Mouse (Mus musculus) forebrain, embryonic 12.5 days (tissue): ENCODE measurements at regions not wholly inside any gene's neighbourhood (a gene's known extent, or its start where the extent isn't known, plus 50 kb on each side); places are given as distances from the start of the nearest gene placed in this dataset.
A peak's percentile ranks its signal among the peaks of the same experiment; 100 is the strongest.

Experiments used
- ATAC-seq: fragments of 200-750 bp; cut with Nextera tagmentation; 2 replicates; pipeline ENCODE4 v1.8.0; 2017; ENCODE audit warnings: moderate TSS enrichment; ENCODE audit not compliant: low FRiP score
- H3K27ac ChIP-seq: fragments of 300-500 bp; sonication (generic); 2 replicates; pipeline ENCODE4 v1.5.1; 2016; ENCODE audit warnings: mild to moderate bottlenecking
- H3K27me3 ChIP-seq: fragments of 300-500 bp; sonication (generic); 2 replicates; pipeline ENCODE4 v1.6.1; 2016; ENCODE audit warnings: mild to moderate bottlenecking
- H3K36me3 ChIP-seq: fragments of 300-500 bp; sonication (generic); replicated peaks from 2 replicates; pipeline ENCODE4 v1.6.1; 2016; ENCODE audit warnings: mild to moderate bottlenecking
- H3K4me1 ChIP-seq: fragments of 300-500 bp; sonication (generic); 2 replicates; pipeline ENCODE4 v1.6.1; 2016
- H3K4me2 ChIP-seq: fragments of 300-500 bp; sonication (generic); 2 replicates; pipeline ENCODE4 v1.6.1; 2016; ENCODE audit warnings: mild to moderate bottlenecking, moderate library complexity
- H3K4me3 ChIP-seq: fragments of 300-500 bp; sonication (generic); replicated peaks from 2 replicates; pipeline ENCODE4 v1.5.1; 2016; ENCODE audit warnings: mild to moderate bottlenecking
- H3K9ac ChIP-seq: fragments of 300-500 bp; sonication (generic); 2 replicates; pipeline ENCODE4 v1.6.1; 2016; ENCODE audit warnings: mild to moderate bottlenecking
- H3K9me3 ChIP-seq: fragments of 300-500 bp; sonication (generic); 2 replicates; pipeline ENCODE4 v1.6.1; 2016
- WGBS: fragments of 180-500 bp; shearing (Covaris S2); methylation state at CpG from one replicate; pipeline ENCODE4 v1.1.7; 2016; 5-methylcytosine and 5-hydroxymethylcytosine counted together

- Histone ChIP-seq H3K36me3 (no peaks in the 10 kb centered on the region), H3K9me3 (no peaks in the 10 kb centered on the region), H3K4me1 (peaks cover 3% of the 10 kb centered on the region; the same call in 1 of the 2 replicates), H3K27me3 (peaks cover 14% of the 10 kb centered on the region; the same call in 1 of the 2 replicates), H3K4me3 (no peak overlapping the region), H3K9ac (no peak overlapping the region), H3K4me2 (no peak overlapping the region), H3K27ac (no peak overlapping the region)
- ATAC-seq, result no peak
- 79% methylated on average over 1 of the region's 1 CpGs for WGBS
Measured at GRCm38 (mm10) chr5:111968701-111969100, 235.0 kb downstream of the Gm26897 start.

- no peak for ATAC-seq
- WGBS, result 85% methylated on average over 3 of the region's 3 CpGs
- Histone ChIP-seq H3K36me3 (no peaks in the 10 kb centered on the region), H3K27me3 (peaks cover 14% of the 10 kb centered on the region; the same call in 1 of the 2 replicates), H3K4me2 (no peak overlapping the region), H3K4me3 (no peak overlapping the region), H3K27ac (no peak overlapping the region), H3K9me3 (peaks cover 7% of the 10 kb centered on the region), H3K9ac (no peak overlapping the region), H3K4me1 (peaks cover 10% of the 10 kb centered on the region)
Measured at GRCm38 (mm10) chr5:111971193-111971592, 237.5 kb downstream of the Gm26897 start.

- Histone ChIP-seq H3K36me3 (no peaks in the 10 kb centered on the region), H3K4me2 (no peak overlapping the region), H3K4me3 (no peak overlapping the region), H3K4me1 (peaks cover 10% of the 10 kb centered on the region), H3K9me3 (peaks cover 7% of the 10 kb centered on the region), H3K27ac (no peak overlapping the region), H3K27me3 (peaks cover 14% of the 10 kb centered on the region; the same call in 1 of the 2 replicates), H3K9ac (no peak overlapping the region)
- ATAC-seq, result no peak
- WGBS, result 78% methylated on average over 3 of the region's 3 CpGs
Measured at GRCm38 (mm10) chr5:111971952-111972351, 238.2 kb downstream of the Gm26897 start.

- Histone ChIP-seq H3K36me3 (no peaks in the 10 kb centered on the region), H3K27ac (peak overlapping the region; percentile 32; the same call in 1 of the 2 replicates), H3K4me3 (no peak overlapping the region), H3K4me2 (no peak overlapping the region), H3K27me3 (peaks cover 7% of the 10 kb centered on the region; the same call in 1 of the 2 replicates), H3K4me1 (peaks cover 7% of the 10 kb centered on the region; the same call in 1 of the 2 replicates), H3K9me3 (peaks cover 10% of the 10 kb centered on the region), H3K9ac (no peak overlapping the region)
- 32% methylated on average over 7 of the region's 7 CpGs for WGBS
- no peak for ATAC-seq
Measured at GRCm38 (mm10) chr5:111975686-111976085, 242.0 kb downstream of the Gm26897 start.

- ATAC-seq, result no peak
- no peak overlapping the region for H3K9ac ChIP-seq
- H3K36me3 ChIP-seq, result no peaks in the 10 kb centered on the region
- H3K27ac ChIP-seq, result no peak overlapping the region
- no peaks in the 10 kb centered on the region for H3K27me3 ChIP-seq
- no peak overlapping the region for H3K4me2 ChIP-seq
- H3K9me3 ChIP-seq, result peaks cover 12% of the 10 kb centered on the region
- H3K4me1 ChIP-seq, result peaks cover 7% of the 10 kb centered on the region; the same call in 1 of the 2 replicates
- WGBS, result 95% methylated on average over 3 of the region's 3 CpGs
- H3K4me3 ChIP-seq, result no peak overlapping the region
Measured at GRCm38 (mm10) chr5:111979601-111980000, 245.9 kb downstream of the Gm26897 start.

GRCm38 (mm10) chr5:111982106-111982505, 248.4 kb downstream of the Gm26897 start:
- no peak overlapping the region for H3K4me2 ChIP-seq
- 94% methylated on average over 2 of the region's 2 CpGs for WGBS

GRCm38 (mm10) chr5:111985997-111986396, 252.3 kb downstream of the Gm26897 start:
- Histone ChIP-seq H3K4me3 (no peak overlapping the region), H3K4me2 (no peak overlapping the region), H3K27ac (no peak overlapping the region), H3K4me1 (no peaks in the 10 kb centered on the region), H3K9me3 (peaks cover under 1% of the 10 kb centered on the region; the same call in 1 of the 2 replicates), H3K36me3 (no peaks in the 10 kb centered on the region), H3K9ac (no peak overlapping the region), H3K27me3 (no peaks in the 10 kb centered on the region)
- 78% methylated on average over 8 of the region's 8 CpGs for WGBS
- ATAC-seq, result no peak

More at GRCm38 (mm10) chr5:111982106-111982505, 248.4 kb downstream of the Gm26897 start:
- Histone ChIP-seq H3K4me1 (no peaks in the 10 kb centered on the region), H3K4me3 (no peak overlapping the region), H3K9me3 (peaks cover 6% of the 10 kb centered on the region; the same call in 1 of the 2 replicates), H3K9ac (no peak overlapping the region), H3K27ac (no peak overlapping the region), H3K36me3 (no peaks in the 10 kb centered on the region), H3K27me3 (no peaks in the 10 kb centered on the region)
- no peak for ATAC-seq

- H3K36me3 ChIP-seq, result no peaks in the 10 kb centered on the region
- no peak for ATAC-seq
- no peaks in the 10 kb centered on the region for H3K9me3 ChIP-seq
- no peak overlapping the region for H3K4me3 ChIP-seq
- no peak overlapping the region for H3K4me2 ChIP-seq
- H3K9ac ChIP-seq, result no peak overlapping the region
- H3K4me1 ChIP-seq, result no peaks in the 10 kb centered on the region
- H3K27ac ChIP-seq, result no peak overlapping the region
- 56% methylated on average over 6 of the region's 6 CpGs for WGBS
- H3K27me3 ChIP-seq, result 0 out of 2 replicates have a peak, but pooled peaks cover 5% of the 10 kb centered on the region
Measured at GRCm38 (mm10) chr5:111987036-111987435, 253.3 kb downstream of the Gm26897 start.

GRCm38 (mm10) chr5:111991805-111992204, 258.1 kb downstream of the Gm26897 start:
- H3K4me1 ChIP-seq, result peaks cover 4% of the 10 kb centered on the region; the same call in 1 of the 2 replicates
- H3K4me2 ChIP-seq, result no peak overlapping the region
- no peaks in the 10 kb centered on the region for H3K9me3 ChIP-seq
- H3K27ac ChIP-seq, result no peak overlapping the region
- no peak overlapping the region for H3K4me3 ChIP-seq
- H3K27me3 ChIP-seq, result peaks cover 22% of the 10 kb centered on the region
- ATAC-seq, result no peak
- H3K36me3 ChIP-seq, result no peaks in the 10 kb centered on the region
- WGBS, result 86% methylated on average over 10 of the region's 10 CpGs
- no peak overlapping the region for H3K9ac ChIP-seq

GRCm38 (mm10) chr5:111993221-111993620, 259.1 kb downstream of the Cryba4 start:
- Histone ChIP-seq H3K9me3 (no peaks in the 10 kb centered on the region), H3K4me3 (no peak overlapping the region), H3K27me3 (peaks cover 28% of the 10 kb centered on the region), H3K9ac (no peak overlapping the region), H3K4me1 (peaks cover 7% of the 10 kb centered on the region; the same call in 1 of the 2 replicates), H3K27ac (no peak overlapping the region), H3K36me3 (no peaks in the 10 kb centered on the region), H3K4me2 (no peak overlapping the region)
- no peak for ATAC-seq
- 55% methylated on average over 7 of the region's 7 CpGs for WGBS

- peak; percentile 60; the same call in 1 of the 2 replicates for ATAC-seq
- Histone ChIP-seq H3K4me3 (no peak overlapping the region), H3K36me3 (no peaks in the 10 kb centered on the region), H3K4me2 (no peak overlapping the region), H3K9ac (no peak overlapping the region), H3K4me1 (peaks cover 7% of the 10 kb centered on the region; the same call in 1 of the 2 replicates), H3K9me3 (no peaks in the 10 kb centered on the region), H3K27ac (no peak overlapping the region), H3K27me3 (peaks cover 31% of the 10 kb centered on the region)
- WGBS, result 77% methylated on average over 9 of the region's 9 CpGs
Measured at GRCm38 (mm10) chr5:111993930-111994329, 258.4 kb downstream of the Cryba4 start.

- WGBS, result 52% methylated on average over 3 of the region's 3 CpGs
- Histone ChIP-seq H3K9ac (no peak overlapping the region), H3K4me1 (peaks cover 29% of the 10 kb centered on the region), H3K9me3 (no peaks in the 10 kb centered on the region), H3K27me3 (peaks cover 35% of the 10 kb centered on the region), H3K4me3 (no peak overlapping the region), H3K27ac (no peak overlapping the region), H3K36me3 (no peaks in the 10 kb centered on the region), H3K4me2 (no peak overlapping the region)
- ATAC-seq, result no peak
Measured at GRCm38 (mm10) chr5:111996806-111997205, 255.5 kb downstream of the Cryba4 start.
